Mouse (Mus musculus): ENCODE data around the gene Vps54. TPM values are rescaled to one million over a fixed set of nuclear protein-coding genes. Genes with fewer than 3 reads are reported as not detected.

The Vps54 gene
- total and polyA plus RNA-seq, 2 experiments from 2014 or later: 5.6 to 40.2 TPM

GRCm38 (mm10) chr11:21219851-21220587 is 19.1 kb upstream of the Vps54 start:
- H3K4me1 ChIP-seq (ENCODE audit: insufficient read depth): no peaks in the 10 kb centered on the region
- H3K36me3 ChIP-seq (ENCODE audit: insufficient read depth): no peaks in the 10 kb centered on the region
- H3K9ac ChIP-seq: no peak overlapping the region
- 88% methylated on average over 8 of the region's 8 CpGs for WGBS
- no peaks in the 10 kb centered on the region for H3K9me3 ChIP-seq (ENCODE audit: low read length)
- TF ChIP-seq CTCF (IDR thresholded peaks at IDR 0.05; ENCODE audit: low read depth): no peak
- H3K27ac ChIP-seq (ENCODE audit: low read depth, low read length): no peak overlapping the region
- ATAC-seq (no peak), DNase-seq (no peak)
- no peak overlapping the region for H3K4me3 ChIP-seq (ENCODE audit: low read depth, low read length)
- H3K27me3 ChIP-seq (ENCODE audit: insufficient read depth, low read length): no peaks in the 10 kb centered on the region
- no peak overlapping the region for H3K4me2 ChIP-seq (ENCODE audit: low read depth)

GRCm38 (mm10) chr11:21220754-21221153 is 18.3 kb upstream of the Vps54 start:
- no peak for DNase-seq
- Histone ChIP-seq H3K27ac (ENCODE audit: low read depth, low read length) (no peak overlapping the region), H3K9me3 (ENCODE audit: low read length) (no peaks in the 10 kb centered on the region), H3K27me3 (ENCODE audit: insufficient read depth, low read length) (no peaks in the 10 kb centered on the region), H3K4me1 (ENCODE audit: insufficient read depth) (no peaks in the 10 kb centered on the region), H3K9ac (no peak overlapping the region), H3K36me3 (ENCODE audit: insufficient read depth) (no peaks in the 10 kb centered on the region), H3K4me3 (ENCODE audit: low read depth, low read length) (no peak overlapping the region), H3K4me2 (ENCODE audit: low read depth) (no peak overlapping the region)
- TF ChIP-seq CTCF (IDR thresholded peaks at IDR 0.05; ENCODE audit: low read depth): no peak
- ATAC-seq: no peak
- WGBS: 71% methylated on average over 2 of the region's 2 CpGs

GRCm38 (mm10) chr11:21221396-21221795 is 17.7 kb upstream of the Vps54 start:
- DNase-seq: no peak
- H3K4me2 ChIP-seq (ENCODE audit: low read depth): no peak overlapping the region
- no peak for ATAC-seq
- no peak overlapping the region for H3K4me3 ChIP-seq (ENCODE audit: low read depth, low read length)
- no peak overlapping the region for H3K27ac ChIP-seq (ENCODE audit: low read depth, low read length)
- no peak overlapping the region for H3K9ac ChIP-seq
- no peak for TF ChIP-seq CTCF (IDR thresholded peaks at IDR 0.05; ENCODE audit: low read depth)
- H3K4me1 ChIP-seq (ENCODE audit: insufficient read depth): no peaks in the 10 kb centered on the region
- no peaks in the 10 kb centered on the region for H3K9me3 ChIP-seq (ENCODE audit: low read length)
- WGBS: 81% methylated on average over 2 of the region's 2 CpGs
- no peaks in the 10 kb centered on the region for H3K36me3 ChIP-seq (ENCODE audit: insufficient read depth)
- H3K27me3 ChIP-seq (ENCODE audit: insufficient read depth, low read length): no peaks in the 10 kb centered on the region

GRCm38 (mm10) chr11:21222606-21223207 is 16.4 kb upstream of the Vps54 start:
- Histone ChIP-seq H3K4me1 (ENCODE audit: insufficient read depth) (no peaks in the 10 kb centered on the region), H3K9me3 (ENCODE audit: low read length) (no peaks in the 10 kb centered on the region), H3K4me2 (ENCODE audit: low read depth) (no peak overlapping the region), H3K27me3 (ENCODE audit: insufficient read depth, low read length) (no peaks in the 10 kb centered on the region), H3K9ac (no peak overlapping the region), H3K4me3 (ENCODE audit: low read depth, low read length) (no peak overlapping the region), H3K27ac (ENCODE audit: low read depth, low read length) (no peak overlapping the region), H3K36me3 (ENCODE audit: insufficient read depth) (no peaks in the 10 kb centered on the region)
- DNase-seq (no peak), ATAC-seq (no peak)
- no peak for TF ChIP-seq CTCF (IDR thresholded peaks at IDR 0.05; ENCODE audit: low read depth)
- 89% methylated on average over 4 of the region's 4 CpGs for WGBS

GRCm38 (mm10) chr11:21223539-21223938 is 15.5 kb upstream of the Vps54 start:
- 89% methylated on average over 3 of the region's 3 CpGs for WGBS
- Histone ChIP-seq H3K4me3 (ENCODE audit: low read depth, low read length) (no peak overlapping the region), H3K36me3 (ENCODE audit: insufficient read depth) (no peaks in the 10 kb centered on the region), H3K4me2 (ENCODE audit: low read depth) (no peak overlapping the region), H3K9ac (no peak overlapping the region), H3K27ac (ENCODE audit: low read depth, low read length) (no peak overlapping the region), H3K27me3 (ENCODE audit: insufficient read depth, low read length) (no peaks in the 10 kb centered on the region), H3K9me3 (ENCODE audit: low read length) (no peaks in the 10 kb centered on the region), H3K4me1 (ENCODE audit: insufficient read depth) (no peaks in the 10 kb centered on the region)
- no peak for TF ChIP-seq CTCF (IDR thresholded peaks at IDR 0.05; ENCODE audit: low read depth)
- ATAC-seq (no peak), DNase-seq (no peak)

- Histone ChIP-seq H3K27ac (ENCODE audit: low read depth, low read length) (no peak overlapping the region), H3K4me2 (ENCODE audit: low read depth) (no peak overlapping the region), H3K9ac (no peak overlapping the region), H3K9me3 (ENCODE audit: low read length) (no peaks in the 10 kb centered on the region), H3K36me3 (ENCODE audit: insufficient read depth) (no peaks in the 10 kb centered on the region), H3K27me3 (ENCODE audit: insufficient read depth, low read length) (no peaks in the 10 kb centered on the region), H3K4me1 (ENCODE audit: insufficient read depth) (no peaks in the 10 kb centered on the region), H3K4me3 (ENCODE audit: low read depth, low read length) (no peak overlapping the region)
- no peak for TF ChIP-seq CTCF (IDR thresholded peaks at IDR 0.05; ENCODE audit: low read depth)
- WGBS: 82% methylated on average over 6 of the region's 6 CpGs
- DNase-seq (no peak), ATAC-seq (no peak)
Measured at GRCm38 (mm10) chr11:21224041-21224440, 15.0 kb upstream of the Vps54 start.

- no peak overlapping the region for H3K27ac ChIP-seq (ENCODE audit: low read depth, low read length)
- H3K4me3 ChIP-seq (ENCODE audit: low read depth, low read length): no peak overlapping the region
- H3K9ac ChIP-seq: no peak overlapping the region
- H3K9me3 ChIP-seq (ENCODE audit: low read length): no peaks in the 10 kb centered on the region
- H3K27me3 ChIP-seq (ENCODE audit: insufficient read depth, low read length): no peaks in the 10 kb centered on the region
- DNase-seq (no peak), ATAC-seq (no peak)
- no peak overlapping the region for H3K4me2 ChIP-seq (ENCODE audit: low read depth)
- no peak for TF ChIP-seq CTCF (IDR thresholded peaks at IDR 0.05; ENCODE audit: low read depth)
- no peaks in the 10 kb centered on the region for H3K36me3 ChIP-seq (ENCODE audit: insufficient read depth)
- no peaks in the 10 kb centered on the region for H3K4me1 ChIP-seq (ENCODE audit: insufficient read depth)
Measured at GRCm38 (mm10) chr11:21224446-21224845, 14.6 kb upstream of the Vps54 start.

Data from forebrain, postnatal 0 days (tissue).